Mouse (Mus musculus): ENCODE data around the gene Tmem253. TPM values are rescaled to one million over a fixed set of nuclear protein-coding genes. Genes with fewer than 3 reads are reported as not detected.

The Tmem253 gene
- polyA plus RNA-seq, 1 experiment, result not detected

GRCm38 (mm10) chr14:52019590-52020340 is 4.3 kb downstream of the Tmem253 start:
- TF ChIP-seq POLR2A (IDR thresholded peaks at IDR 0.05; ENCODE audit: borderline replicate concordance, low read depth, low read length) (no peak), CTCF (IDR thresholded peaks at IDR 0.05; ENCODE audit: low read depth, low read length) (no peak)
- Histone ChIP-seq H3K4me3 (ENCODE audit: insufficient read depth, low read length) (peak overlapping the region; percentile 85), H3K4me1 (ENCODE audit: control insufficient read depth, insufficient read depth, low read length) (peaks cover 46% of the 10 kb centered on the region), H3K27ac (ENCODE audit: insufficient read depth, low read depth, low read length) (peak overlapping the region; percentile 93)

- peak within 1 kb of the TSS; percentile 93 for H3K27ac ChIP-seq (ENCODE audit: insufficient read depth, low read depth, low read length)
- peak within 1 kb of the TSS; percentile 85 for H3K4me3 ChIP-seq (ENCODE audit: insufficient read depth, low read length)
- TF ChIP-seq POLR2A (IDR thresholded peaks at IDR 0.05; ENCODE audit: borderline replicate concordance, low read depth, low read length) (no peak), CTCF (IDR thresholded peaks at IDR 0.05; ENCODE audit: low read depth, low read length) (peak; percentile 20)
- peaks cover 43% of the 10 kb centered on the region for H3K4me1 ChIP-seq (ENCODE audit: control insufficient read depth, insufficient read depth, low read length)
Observed at GRCm38 (mm10) chr14:52020486-52021137, 5.2 kb downstream of the Tmem253 start, which contains the start of gene Zfp219. TSS of gene Zfp219 (minus strand) at chr14:52020733.

GRCm38 (mm10) chr14:52021138-52021529 is 5.7 kb downstream of the Tmem253 start:
- H3K27ac ChIP-seq (ENCODE audit: insufficient read depth, low read depth, low read length), result no peak overlapping the region
- TF ChIP-seq POLR2A (IDR thresholded peaks at IDR 0.05; ENCODE audit: borderline replicate concordance, low read depth, low read length) (no peak), CTCF (IDR thresholded peaks at IDR 0.05; ENCODE audit: low read depth, low read length) (no peak)
- no peak overlapping the region for H3K4me3 ChIP-seq (ENCODE audit: insufficient read depth, low read length)
- H3K4me1 ChIP-seq (ENCODE audit: control insufficient read depth, insufficient read depth, low read length), result peaks cover 38% of the 10 kb centered on the region

GRCm38 (mm10) chr14:52021568-52022212 is 6.2 kb downstream of the Tmem253 start:
- peaks cover 32% of the 10 kb centered on the region for H3K4me1 ChIP-seq (ENCODE audit: control insufficient read depth, insufficient read depth, low read length)

GRCm38 (mm10) chr14:52022244-52022708 is 6.8 kb downstream of the Tmem253 start:
- H3K27ac ChIP-seq (ENCODE audit: insufficient read depth, low read depth, low read length), result peak overlapping the region; percentile 55; the same call in 1 of the 2 replicates
- peak overlapping the region; percentile 50; the same call in 1 of the 2 replicates for H3K4me3 ChIP-seq (ENCODE audit: insufficient read depth, low read length)
- TF ChIP-seq CTCF (IDR thresholded peaks at IDR 0.05; ENCODE audit: low read depth, low read length) (no peak), POLR2A (IDR thresholded peaks at IDR 0.05; ENCODE audit: borderline replicate concordance, low read depth, low read length) (no peak)
- H3K4me1 ChIP-seq (ENCODE audit: control insufficient read depth, insufficient read depth, low read length), result peaks cover 28% of the 10 kb centered on the region

More at GRCm38 (mm10) chr14:52021568-52022212, 6.2 kb downstream of the Tmem253 start:
- no peak for TF ChIP-seq CTCF (IDR thresholded peaks at IDR 0.05; ENCODE audit: low read depth, low read length)
- TF ChIP-seq POLR2A (IDR thresholded peaks at IDR 0.05; ENCODE audit: borderline replicate concordance, low read depth, low read length), result no peak
- Histone ChIP-seq H3K27ac (ENCODE audit: insufficient read depth, low read depth, low read length) (no peak overlapping the region), H3K4me3 (ENCODE audit: insufficient read depth, low read length) (no peak overlapping the region)

- Histone ChIP-seq H3K4me1 (ENCODE audit: control insufficient read depth, insufficient read depth, low read length) (peaks cover 28% of the 10 kb centered on the region), H3K27ac (ENCODE audit: insufficient read depth, low read depth, low read length) (peak overlapping the region; percentile 55), H3K4me3 (ENCODE audit: insufficient read depth, low read length) (peak overlapping the region; percentile 50)
- TF ChIP-seq CTCF (IDR thresholded peaks at IDR 0.05; ENCODE audit: low read depth, low read length) (peak; percentile 49; the same call in 1 of the 2 replicates), POLR2A (IDR thresholded peaks at IDR 0.05; ENCODE audit: borderline replicate concordance, low read depth, low read length) (no peak)
Observed at GRCm38 (mm10) chr14:52022709-52023459, 7.4 kb downstream of the Tmem253 start.

- Histone ChIP-seq H3K27ac (ENCODE audit: insufficient read depth, low read depth, low read length) (no peak overlapping the region), H3K4me3 (ENCODE audit: insufficient read depth, low read length) (no peak overlapping the region), H3K4me1 (ENCODE audit: control insufficient read depth, insufficient read depth, low read length) (peaks cover 19% of the 10 kb centered on the region)
- TF ChIP-seq CTCF (IDR thresholded peaks at IDR 0.05; ENCODE audit: low read depth, low read length) (no peak), POLR2A (IDR thresholded peaks at IDR 0.05; ENCODE audit: borderline replicate concordance, low read depth, low read length) (no peak)
Observed at GRCm38 (mm10) chr14:52024133-52024532, 8.7 kb downstream of the Tmem253 start.

- no peak for TF ChIP-seq POLR2A (IDR thresholded peaks at IDR 0.05; ENCODE audit: borderline replicate concordance, low read depth, low read length)
- TF ChIP-seq CTCF (IDR thresholded peaks at IDR 0.05; ENCODE audit: low read depth, low read length), result no peak
- Histone ChIP-seq H3K4me3 (ENCODE audit: insufficient read depth, low read length) (no peak overlapping the region), H3K27ac (ENCODE audit: insufficient read depth, low read depth, low read length) (no peak overlapping the region), H3K4me1 (ENCODE audit: control insufficient read depth, insufficient read depth, low read length) (peaks cover 15% of the 10 kb centered on the region)
Observed at GRCm38 (mm10) chr14:52026342-52026741, 10.9 kb downstream of the Tmem253 start.

GRCm38 (mm10) chr14:52035926-52036325 is 20.5 kb downstream of the Tmem253 start:
- Histone ChIP-seq H3K4me3 (ENCODE audit: insufficient read depth, low read length) (no peak overlapping the region), H3K27ac (ENCODE audit: insufficient read depth, low read depth, low read length) (no peak overlapping the region), H3K4me1 (ENCODE audit: control insufficient read depth, insufficient read depth, low read length) (no peaks in the 10 kb centered on the region)
- no peak for TF ChIP-seq CTCF (IDR thresholded peaks at IDR 0.05; ENCODE audit: low read depth, low read length)
- no peak for TF ChIP-seq POLR2A (IDR thresholded peaks at IDR 0.05; ENCODE audit: borderline replicate concordance, low read depth, low read length)
